Mouse (Mus musculus): Measurements from ENCODE around the gene Ust. TPM values are rescaled to one million over a fixed set of nuclear protein-coding genes. Genes with fewer than 3 reads are reported as not detected.

The Ust gene
- total and polyA plus RNA-seq, 3 experiments, result 1.1 to 1.7 (median 1.6) TPM

DNA sequence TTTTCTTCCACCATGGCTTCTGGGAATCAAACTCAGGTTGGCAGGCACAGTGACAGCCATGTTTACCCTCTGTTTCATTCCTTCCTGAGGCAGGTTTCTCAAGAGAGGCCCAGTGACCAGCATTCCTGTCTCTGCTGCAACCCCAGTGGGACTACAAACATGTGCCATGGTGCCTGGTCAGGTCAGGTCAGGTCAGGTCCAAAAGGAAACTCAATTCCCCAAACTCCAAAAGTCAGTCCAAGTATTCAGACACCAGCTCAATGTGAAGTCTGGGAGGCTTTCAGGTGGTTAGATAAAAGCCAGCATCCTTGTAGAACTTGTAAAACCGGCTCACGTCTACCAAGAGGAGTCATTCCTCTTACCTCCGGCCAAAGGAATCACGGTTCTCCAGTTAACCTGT is 333.0 kb downstream of the Ust start:
- Histone ChIP-seq H3K9ac (ENCODE audit: low read depth, low read length) (no peak overlapping the region), H3K79me2 (replicated peaks; ENCODE audit: control insufficient read depth, insufficient read depth, low read length) (no peaks in the 10 kb centered on the region), H3K4me1 (ENCODE audit: control insufficient read depth, insufficient read depth, low read length) (no peaks in the 10 kb centered on the region), H3K36me3 (ENCODE audit: control insufficient read depth, insufficient read depth, low read length) (no peaks in the 10 kb centered on the region), H3K27me3 (ENCODE audit: control insufficient read depth, insufficient read depth, low read length) (no peaks in the 10 kb centered on the region), H3K4me3 (no peak overlapping the region), H3K27ac (no peak overlapping the region)
- DNase-seq, result no peak
- 95% methylated on average over 4 of the region's 4 CpGs for WGBS
- TF ChIP-seq CTCF (IDR thresholded peaks at IDR 0.05), result no peak
- no peak for TF ChIP-seq EP300 (IDR thresholded peaks at IDR 0.05; ENCODE audit: insufficient read depth, low read depth, low read length)
- no peak for TF ChIP-seq POLR2A (IDR thresholded peaks at IDR 0.05; ENCODE audit: insufficient read depth, low read depth, low read length)
- intact Hi-C loops (cut with DNase I), result no loop called here

DNA sequence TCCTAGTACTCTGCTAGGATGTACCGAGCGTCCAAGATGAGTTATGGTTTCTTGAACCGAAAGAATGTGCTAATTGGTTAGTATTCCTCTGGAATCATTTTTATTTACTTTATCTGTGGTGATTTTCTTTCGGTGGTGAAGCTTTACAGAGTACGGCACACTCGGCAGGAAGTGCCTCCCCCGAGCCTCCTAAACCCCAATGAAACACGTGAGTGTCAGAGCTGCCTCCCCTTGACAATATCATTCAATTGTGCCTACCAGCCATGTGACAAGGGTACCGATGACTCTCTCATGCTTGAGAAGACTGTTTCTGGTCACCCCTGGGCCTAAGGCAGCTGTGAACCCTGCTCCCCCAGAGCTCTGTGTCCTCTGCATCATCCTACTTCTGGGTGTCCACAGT is 333.9 kb downstream of the Ust start:
- H3K4me3 ChIP-seq, result no peak overlapping the region
- no peak overlapping the region for H3K9ac ChIP-seq (ENCODE audit: low read depth, low read length)
- intact Hi-C loops (cut with DNase I), result no loop called here
- no peaks in the 10 kb centered on the region for H3K79me2 ChIP-seq (replicated peaks; ENCODE audit: control insufficient read depth, insufficient read depth, low read length)
- no peak for TF ChIP-seq CTCF (IDR thresholded peaks at IDR 0.05)
- no peak for TF ChIP-seq EP300 (IDR thresholded peaks at IDR 0.05; ENCODE audit: insufficient read depth, low read depth, low read length)
- TF ChIP-seq POLR2A (IDR thresholded peaks at IDR 0.05; ENCODE audit: insufficient read depth, low read depth, low read length), result no peak
- no peaks in the 10 kb centered on the region for H3K27me3 ChIP-seq (ENCODE audit: control insufficient read depth, insufficient read depth, low read length)
- H3K27ac ChIP-seq, result no peak overlapping the region
- no peaks in the 10 kb centered on the region for H3K36me3 ChIP-seq (ENCODE audit: control insufficient read depth, insufficient read depth, low read length)
- WGBS, result 57% methylated on average over 9 of the region's 9 CpGs
- no peaks in the 10 kb centered on the region for H3K4me1 ChIP-seq (ENCODE audit: control insufficient read depth, insufficient read depth, low read length)
- no peak for DNase-seq

GRCm38 (mm10) chr10:8183171-8183570 is 335.5 kb downstream of the Ust start:
- no peaks in the 10 kb centered on the region for H3K4me1 ChIP-seq (ENCODE audit: control insufficient read depth, insufficient read depth, low read length)
- WGBS, result 89% methylated on average over 7 of the region's 7 CpGs
- no peak overlapping the region for H3K27ac ChIP-seq
- no peaks in the 10 kb centered on the region for H3K79me2 ChIP-seq (replicated peaks; ENCODE audit: control insufficient read depth, insufficient read depth, low read length)
- no peaks in the 10 kb centered on the region for H3K27me3 ChIP-seq (ENCODE audit: control insufficient read depth, insufficient read depth, low read length)
- H3K36me3 ChIP-seq (ENCODE audit: control insufficient read depth, insufficient read depth, low read length), result no peaks in the 10 kb centered on the region
- H3K4me3 ChIP-seq, result no peak overlapping the region
- DNase-seq, result no peak
- H3K9ac ChIP-seq (ENCODE audit: low read depth, low read length), result no peak overlapping the region
- TF ChIP-seq CTCF (IDR thresholded peaks at IDR 0.05), result no peak
- intact Hi-C loops (cut with DNase I), result no loop called here

DNA sequence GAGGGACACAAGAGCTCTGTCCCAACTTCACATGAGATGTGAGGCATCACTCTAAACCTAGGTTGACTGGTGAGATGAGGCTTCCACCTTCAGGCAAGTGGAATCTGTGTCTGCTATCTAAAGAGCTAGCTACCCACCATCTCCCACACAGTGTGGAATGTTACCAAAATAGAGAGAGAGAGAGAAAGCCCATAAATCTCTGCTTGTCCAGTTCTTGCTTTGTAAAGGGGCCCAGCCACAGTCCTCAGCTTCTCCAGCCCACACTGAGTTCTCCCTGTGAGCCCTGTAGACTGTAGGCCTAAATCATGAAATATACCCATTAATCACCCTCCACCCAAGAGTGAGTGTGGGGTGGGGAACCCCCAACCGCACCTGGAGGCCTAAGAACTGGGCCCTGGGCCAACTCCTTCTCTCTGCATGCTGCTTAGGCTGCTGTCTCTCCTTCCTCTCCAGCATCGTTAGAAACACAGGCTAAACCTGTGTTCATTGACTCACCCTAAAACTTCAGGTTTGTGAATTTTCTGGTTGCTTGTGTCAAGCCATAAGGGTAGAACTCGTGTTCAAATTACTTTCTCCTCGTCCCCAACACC is 336.9 kb downstream of the Ust start:
- Histone ChIP-seq H3K4me1 (ENCODE audit: control insufficient read depth, insufficient read depth, low read length) (no peaks in the 10 kb centered on the region), H3K9ac (ENCODE audit: low read depth, low read length) (no peak overlapping the region), H3K36me3 (ENCODE audit: control insufficient read depth, insufficient read depth, low read length) (no peaks in the 10 kb centered on the region), H3K4me3 (no peak overlapping the region), H3K27me3 (ENCODE audit: control insufficient read depth, insufficient read depth, low read length) (no peaks in the 10 kb centered on the region), H3K79me2 (replicated peaks; ENCODE audit: control insufficient read depth, insufficient read depth, low read length) (no peaks in the 10 kb centered on the region), H3K27ac (no peak overlapping the region)
- DNase-seq, result no peak
- 70% methylated on average over 4 of the region's 4 CpGs for WGBS
- TF ChIP-seq EP300 (IDR thresholded peaks at IDR 0.05; ENCODE audit: insufficient read depth, low read depth, low read length), result no peak
- no peak for TF ChIP-seq POLR2A (IDR thresholded peaks at IDR 0.05; ENCODE audit: insufficient read depth, low read depth, low read length)
- TF ChIP-seq CTCF (IDR thresholded peaks at IDR 0.05), result no peak
- intact Hi-C loops (cut with DNase I), result no loop called here

- H3K4me1 ChIP-seq (ENCODE audit: control insufficient read depth, insufficient read depth, low read length), result no peaks in the 10 kb centered on the region
- H3K4me3 ChIP-seq, result no peak overlapping the region
- intact Hi-C loops (cut with DNase I), result no loop called here
- TF ChIP-seq POLR2A (IDR thresholded peaks at IDR 0.05; ENCODE audit: insufficient read depth, low read depth, low read length) (no peak), CTCF (IDR thresholded peaks at IDR 0.05) (0 out of 2 replicates have a peak, but pooled peaks have one; percentile 20), EP300 (IDR thresholded peaks at IDR 0.05; ENCODE audit: insufficient read depth, low read depth, low read length) (no peak)
- H3K36me3 ChIP-seq (ENCODE audit: control insufficient read depth, insufficient read depth, low read length), result no peaks in the 10 kb centered on the region
- no peaks in the 10 kb centered on the region for H3K79me2 ChIP-seq (replicated peaks; ENCODE audit: control insufficient read depth, insufficient read depth, low read length)
- no peak for DNase-seq
- H3K9ac ChIP-seq (ENCODE audit: low read depth, low read length), result no peak overlapping the region
- H3K27ac ChIP-seq, result no peak overlapping the region
- no peaks in the 10 kb centered on the region for H3K27me3 ChIP-seq (ENCODE audit: control insufficient read depth, insufficient read depth, low read length)
- 71% methylated on average over 5 of the region's 5 CpGs for WGBS
Observed at GRCm38 (mm10) chr10:8177618-8178017, 341.0 kb downstream of the Ust start.

DNA sequence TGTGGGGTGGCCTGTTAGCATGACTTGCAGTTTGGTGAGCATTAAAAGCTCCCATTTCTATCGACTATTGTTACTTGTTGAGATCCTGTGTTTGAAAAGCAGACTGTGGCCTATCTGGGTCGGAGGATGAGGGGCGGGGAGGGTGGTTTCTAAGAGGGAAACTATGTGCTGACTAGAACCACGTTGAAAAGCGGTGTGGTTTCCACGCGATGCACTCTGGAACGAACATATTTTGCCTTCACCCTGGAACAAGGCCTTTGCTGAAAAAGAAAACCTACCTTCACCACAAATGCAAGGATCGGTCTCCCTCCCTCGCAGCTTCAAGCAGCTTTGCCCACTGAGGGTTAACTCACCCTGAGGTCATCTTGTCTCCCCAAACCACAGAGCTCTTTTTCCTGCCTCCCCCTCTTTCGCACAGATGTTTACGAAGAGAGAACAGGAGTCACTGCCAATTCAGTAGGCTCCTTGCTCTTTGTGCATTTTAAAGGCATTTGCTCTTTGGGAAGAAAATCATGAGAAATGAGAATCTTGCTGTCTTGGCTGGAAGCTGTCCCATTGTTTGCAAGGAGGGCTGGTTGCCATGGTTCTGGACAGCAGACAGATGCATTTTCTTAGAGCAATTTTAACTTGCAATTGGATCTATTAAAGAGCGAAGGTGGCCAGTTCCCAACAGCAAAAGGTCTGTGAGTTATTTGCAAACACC is 342.1 kb downstream of the Ust start:
- no peak overlapping the region for H3K27ac ChIP-seq
- no peak overlapping the region for H3K4me3 ChIP-seq

More for the DNA sequence above, 342.1 kb downstream of the Ust start:
- intact Hi-C loops (cut with DNase I), result no loop called here
- Histone ChIP-seq H3K79me2 (replicated peaks; ENCODE audit: control insufficient read depth, insufficient read depth, low read length) (no peaks in the 10 kb centered on the region), H3K36me3 (ENCODE audit: control insufficient read depth, insufficient read depth, low read length) (no peaks in the 10 kb centered on the region), H3K4me1 (ENCODE audit: control insufficient read depth, insufficient read depth, low read length) (no peaks in the 10 kb centered on the region), H3K9ac (ENCODE audit: low read depth, low read length) (no peak overlapping the region), H3K27me3 (ENCODE audit: control insufficient read depth, insufficient read depth, low read length) (no peaks in the 10 kb centered on the region)
- peak in 1 of 2 experiments; percentile 10 for DNase-seq
- TF ChIP-seq EP300 (IDR thresholded peaks at IDR 0.05; ENCODE audit: insufficient read depth, low read depth, low read length) (no peak), POLR2A (IDR thresholded peaks at IDR 0.05; ENCODE audit: insufficient read depth, low read depth, low read length) (no peak), CTCF (IDR thresholded peaks at IDR 0.05) (no peak)
- 59% methylated on average over 13 of the region's 13 CpGs for WGBS

All from heart, adult 2 months (tissue).